Mouse (Mus musculus) neural tube, embryonic 14.5 days (tissue): Measurements from ENCODE around the gene Mat2a. TPM values are rescaled to one million over a fixed set of nuclear protein-coding genes. Genes with fewer than 3 reads are reported as not detected.

Experiments used
- ATAC-seq: fragments of 200-750 bp; cut with Nextera tagmentation; 2 replicates; pipeline ENCODE4 v1.8.0; 2017; ENCODE audit warnings: low read depth, mild to moderate bottlenecking, moderate TSS enrichment, moderate library complexity
- H3K27ac ChIP-seq: fragments of 300-500 bp; sonication (generic); 2 replicates; pipeline ENCODE4 v1.5.1; 2014; ENCODE audit warnings: low read depth, mild to moderate bottlenecking, control low read depth, low read length, moderate library complexity, mixed read lengths
- H3K27me3 ChIP-seq: fragments of 300-500 bp; sonication (generic); 2 replicates; pipeline ENCODE4 v1.6.1; 2014; ENCODE audit warnings: low read length; ENCODE audit not compliant: control insufficient read depth, insufficient read depth
- H3K36me3 ChIP-seq: fragments of 300-500 bp; sonication (generic); 2 replicates; pipeline ENCODE4 v1.6.1; 2014; ENCODE audit warnings: low read length, mixed read lengths; ENCODE audit not compliant: control insufficient read depth, insufficient read depth
- H3K4me1 ChIP-seq: fragments of 300-500 bp; sonication (generic); 2 replicates; pipeline ENCODE4 v1.6.1; 2014; ENCODE audit warnings: low read length; ENCODE audit not compliant: control insufficient read depth, insufficient read depth
- H3K4me2 ChIP-seq: fragments of 300-500 bp; sonication (generic); 2 replicates; pipeline ENCODE4 v1.6.1; 2014; ENCODE audit warnings: mild to moderate bottlenecking, low read depth, low read length, control low read depth
- H3K4me3 ChIP-seq: fragments of 300-500 bp; sonication (generic); 2 replicates; pipeline ENCODE4 v1.5.1; 2014; ENCODE audit warnings: low read depth, low read length, control low read depth, mixed read lengths
- H3K9ac ChIP-seq: fragments of 300-500 bp; sonication (generic); replicated peaks from 2 replicates; pipeline ENCODE4 v1.6.1; 2014; ENCODE audit warnings: low read depth, mild to moderate bottlenecking, control low read depth, low read length, mixed read lengths
- H3K9me3 ChIP-seq: fragments of 300-500 bp; sonication (generic); 2 replicates; pipeline ENCODE4 v1.6.1; 2016; ENCODE audit warnings: low read length; ENCODE audit not compliant: control insufficient read depth
- WGBS: fragments of 180-500 bp; shearing (Covaris S2); extraction: QIAGEN DNeasy Blood & Tissue Kit; methylation state at CpG from one replicate; pipeline ENCODE4 v1.1.7; 2014; 5-methylcytosine and 5-hydroxymethylcytosine counted together
- polyA plus RNA-seq: library from polyadenylated mRNA; unstranded; fragments of >200 nt; fragmentation: Nextera tagmentation; extraction: Ambion mirVana; gene quantifications from 2 replicates; pipeline ENCODE4 v1.2.1, GENCODE M21; 2014

Gene Mat2a
- polyA plus RNA-seq, 1 experiment from 2014 or later: 392 TPM

GRCm38 (mm10) chr6:72383142-72383820 lies 56.1 kb downstream of the Mat2a start:
- Histone ChIP-seq H3K9ac (no peak overlapping the region), H3K9me3 (no peaks in the 10 kb centered on the region)

More at GRCm38 (mm10) chr6:72383142-72383820, 56.1 kb downstream of the Mat2a start:
- no peak for ATAC-seq
- Histone ChIP-seq H3K27ac (no peak overlapping the region), H3K36me3 (no peaks in the 10 kb centered on the region), H3K27me3 (peaks cover 10% of the 10 kb centered on the region), H3K4me1 (peaks cover 3% of the 10 kb centered on the region; the same call in 1 of the 2 replicates), H3K4me2 (no peak overlapping the region), H3K4me3 (no peak overlapping the region)
- WGBS: 83% methylated on average over 6 of the region's 6 CpGs

Other genes with a start within 250 kb of the Mat2a start
- gene Atoh8, start 204.0 kb downstream of the Mat2a start, polyA plus RNA-seq: 1.1 and 2.4 TPM in 2 replicates
- not detected in 2 replicates for gene Sftpb, start 134.9 kb downstream of the Mat2a start, polyA plus RNA-seq
- gene Usp39, start 94.4 kb downstream of the Mat2a start, polyA plus RNA-seq: 45.3 and 55.3 TPM in 2 replicates
- gene 0610030E20Rik, start 92.2 kb downstream of the Mat2a start, polyA plus RNA-seq: 15.8 and 15.9 TPM in 2 replicates
- 15.4 and 28.7 TPM in 2 replicates for gene Tmem150a, start 84.1 kb downstream of the Mat2a start, polyA plus RNA-seq
- 115 and 145 TPM in 2 replicates for gene Rnf181, start 72.6 kb downstream of the Mat2a start, polyA plus RNA-seq
- 3.1 and 28.2 TPM in 2 replicates for gene Vamp5, start 59.1 kb downstream of the Mat2a start, polyA plus RNA-seq
- gene Vamp8, start 48.9 kb downstream of the Mat2a start, polyA plus RNA-seq: 7.9 and 19.8 TPM in 2 replicates
- 11.6 and 15.0 TPM in 2 replicates for gene Ggcx, start 25.2 kb downstream of the Mat2a start, polyA plus RNA-seq
- gene Sh2d6, start 82.1 kb upstream of the Mat2a start, polyA plus RNA-seq: 0.22 and 1.2 TPM in 2 replicates
- gene Capg, start 104.8 kb upstream of the Mat2a start, polyA plus RNA-seq: 3.4 and 9.0 TPM in 2 replicates
- gene Elmod3, start 158.9 kb upstream of the Mat2a start, polyA plus RNA-seq: 17.6 and 17.8 TPM in 2 replicates
- gene Retsat, start 158.9 kb upstream of the Mat2a start, polyA plus RNA-seq: 3.9 and 5.5 TPM in 2 replicates
- gene Tgoln1, start 177.4 kb upstream of the Mat2a start, polyA plus RNA-seq: 42.1 and 50.3 TPM in 2 replicates